Mouse (Mus musculus): Measurements from ENCODE around the gene Vezt. TPM values are rescaled to one million over a fixed set of nuclear protein-coding genes. Genes with fewer than 3 reads are reported as not detected.

Gene Vezt
- total RNA-seq, 1 experiment, result 18.8 TPM

- in situ Hi-C loops (cut with MboI; ENCODE audit: low sequenced_read_pairs in 2 of 2, unreplicated experiment in 2 of 2), result no loop called here
- TF ChIP-seq ZNF384 (IDR thresholded peaks at IDR 0.05; ENCODE audit: low read depth, low read length) (no peak), MAFK (IDR thresholded peaks at IDR 0.05; ENCODE audit: insufficient read depth, low read depth, low read length) (no peak), ZC3H11A (IDR thresholded peaks at IDR 0.05; ENCODE audit: borderline replicate concordance, low read depth, low read length) (no peak), CHD2 (IDR thresholded peaks at IDR 0.05; ENCODE audit: low read depth, low read length) (no peak), HCFC1 (IDR thresholded peaks at IDR 0.05; ENCODE audit: borderline replicate concordance, insufficient read depth, low read length) (no peak)
- Histone ChIP-seq H3K4me1 (ENCODE audit: control insufficient read depth in 2 of 2, insufficient read depth in 2 of 2, low read length in 2 of 2, poor library complexity in 1 of 2) (peaks cover 0 to 3% of the 10 kb centered on the region in 2 experiments; a peak in 1 of 4 replicates), H3K9ac (ENCODE audit: insufficient read depth, low read depth, low read length, poor library complexity, severe bottlenecking) (no peak overlapping the region), H3K4me3 (ENCODE audit: insufficient read depth in 1 of 2, low read depth in 1 of 2, low read length in 2 of 2, poor library complexity in 1 of 2, severe bottlenecking in 1 of 2) (no peak overlapping the region), H3K27ac (ENCODE audit: insufficient read depth, low read depth, low read length, poor library complexity, severe bottlenecking) (no peak overlapping the region), H3K9me3 (ENCODE audit: control insufficient read depth, insufficient read depth, low read depth, low read length) (no peaks in the 10 kb centered on the region), H3K36me3 (ENCODE audit: control insufficient read depth, insufficient read depth, low read length, poor library complexity, severe bottlenecking) (no peaks in the 10 kb centered on the region)
- DNase-seq (ENCODE audit: low read depth, low spot score), result no peak
Observed at GRCm38 (mm10) chr10:94043908-94044307, 8.3 kb upstream of the Vezt start.

- no peak for TF ChIP-seq ZNF384 (IDR thresholded peaks at IDR 0.05; ENCODE audit: low read depth, low read length)
- TF ChIP-seq ZC3H11A (IDR thresholded peaks at IDR 0.05; ENCODE audit: borderline replicate concordance, low read depth, low read length), result no peak
- no peak for TF ChIP-seq MAFK (IDR thresholded peaks at IDR 0.05; ENCODE audit: insufficient read depth, low read depth, low read length)
- TF ChIP-seq CHD2 (IDR thresholded peaks at IDR 0.05; ENCODE audit: low read depth, low read length), result no peak
- TF ChIP-seq HCFC1 (IDR thresholded peaks at IDR 0.05; ENCODE audit: borderline replicate concordance, insufficient read depth, low read length), result no peak
- Histone ChIP-seq H3K36me3 (ENCODE audit: control insufficient read depth, insufficient read depth, low read length, poor library complexity, severe bottlenecking) (no peaks in the 10 kb centered on the region), H3K9me3 (ENCODE audit: control insufficient read depth, insufficient read depth, low read depth, low read length) (no peaks in the 10 kb centered on the region), H3K9ac (ENCODE audit: insufficient read depth, low read depth, low read length, poor library complexity, severe bottlenecking) (no peak overlapping the region), H3K27ac (ENCODE audit: insufficient read depth, low read depth, low read length, poor library complexity, severe bottlenecking) (no peak overlapping the region), H3K4me3 (ENCODE audit: insufficient read depth in 1 of 2, low read depth in 1 of 2, low read length in 2 of 2, poor library complexity in 1 of 2, severe bottlenecking in 1 of 2) (no peak overlapping the region), H3K4me1 (ENCODE audit: control insufficient read depth in 2 of 2, insufficient read depth in 2 of 2, low read length in 2 of 2, poor library complexity in 1 of 2) (peaks cover 0 to 5% of the 10 kb centered on the region in 2 experiments; a peak in 2 of 4 replicates)
- in situ Hi-C loops (cut with MboI; ENCODE audit: low sequenced_read_pairs in 2 of 2, unreplicated experiment in 2 of 2), result no loop called here
- no peak for DNase-seq (ENCODE audit: low read depth, low spot score)
Observed at GRCm38 (mm10) chr10:94038366-94039260, 3.0 kb upstream of the Vezt start.

- H3K4me1 ChIP-seq (ENCODE audit: control insufficient read depth in 2 of 2, insufficient read depth in 2 of 2, low read length in 2 of 2, poor library complexity in 1 of 2), result peaks cover 0 to 5% of the 10 kb centered on the region in 2 experiments; a peak in 2 of 4 replicates
- in situ Hi-C loops (cut with MboI; ENCODE audit: low sequenced_read_pairs in 2 of 2, unreplicated experiment in 2 of 2), result no loop called here
- no peak overlapping the region for H3K27ac ChIP-seq (ENCODE audit: insufficient read depth, low read depth, low read length, poor library complexity, severe bottlenecking)
- TF ChIP-seq ZNF384 (IDR thresholded peaks at IDR 0.05; ENCODE audit: low read depth, low read length), result no peak
- no peak for TF ChIP-seq CHD2 (IDR thresholded peaks at IDR 0.05; ENCODE audit: low read depth, low read length)
- TF ChIP-seq HCFC1 (IDR thresholded peaks at IDR 0.05; ENCODE audit: borderline replicate concordance, insufficient read depth, low read length), result no peak
- TF ChIP-seq MAFK (IDR thresholded peaks at IDR 0.05; ENCODE audit: insufficient read depth, low read depth, low read length), result no peak
- no peak for TF ChIP-seq ZC3H11A (IDR thresholded peaks at IDR 0.05; ENCODE audit: borderline replicate concordance, low read depth, low read length)
- H3K4me3 ChIP-seq (ENCODE audit: insufficient read depth in 1 of 2, low read depth in 1 of 2, low read length in 2 of 2, poor library complexity in 1 of 2, severe bottlenecking in 1 of 2), result no peak overlapping the region
- H3K9me3 ChIP-seq (ENCODE audit: control insufficient read depth, insufficient read depth, low read depth, low read length), result no peaks in the 10 kb centered on the region
- H3K9ac ChIP-seq (ENCODE audit: insufficient read depth, low read depth, low read length, poor library complexity, severe bottlenecking), result no peak overlapping the region
- no peak for DNase-seq (ENCODE audit: low read depth, low spot score)
- H3K36me3 ChIP-seq (ENCODE audit: control insufficient read depth, insufficient read depth, low read length, poor library complexity, severe bottlenecking), result no peaks in the 10 kb centered on the region
Observed at GRCm38 (mm10) chr10:94037596-94037995, 2.0 kb upstream of the Vezt start.

GRCm38 (mm10) chr10:94037196-94037595 is 1.6 kb upstream of the Vezt start:
- Histone ChIP-seq H3K4me3 (ENCODE audit: insufficient read depth in 1 of 2, low read depth in 1 of 2, low read length in 2 of 2, poor library complexity in 1 of 2, severe bottlenecking in 1 of 2) (peak overlapping the region in 1 of 2 experiments; percentile 100; a peak in 1 of 4 replicates), H3K36me3 (ENCODE audit: control insufficient read depth, insufficient read depth, low read length, poor library complexity, severe bottlenecking) (no peaks in the 10 kb centered on the region), H3K27ac (ENCODE audit: insufficient read depth, low read depth, low read length, poor library complexity, severe bottlenecking) (no peak overlapping the region), H3K4me1 (ENCODE audit: control insufficient read depth in 2 of 2, insufficient read depth in 2 of 2, low read length in 2 of 2, poor library complexity in 1 of 2) (peaks cover 0 to 5% of the 10 kb centered on the region in 2 experiments; a peak in 2 of 4 replicates), H3K9ac (ENCODE audit: insufficient read depth, low read depth, low read length, poor library complexity, severe bottlenecking) (no peak overlapping the region), H3K9me3 (ENCODE audit: control insufficient read depth, insufficient read depth, low read depth, low read length) (no peaks in the 10 kb centered on the region)
- no peak for DNase-seq (ENCODE audit: low read depth, low spot score)
- in situ Hi-C loops (cut with MboI; ENCODE audit: low sequenced_read_pairs in 2 of 2, unreplicated experiment in 2 of 2), result no loop called here
- TF ChIP-seq CHD2 (IDR thresholded peaks at IDR 0.05; ENCODE audit: low read depth, low read length) (no peak), ZC3H11A (IDR thresholded peaks at IDR 0.05; ENCODE audit: borderline replicate concordance, low read depth, low read length) (no peak), ZNF384 (IDR thresholded peaks at IDR 0.05; ENCODE audit: low read depth, low read length) (no peak), MAFK (IDR thresholded peaks at IDR 0.05; ENCODE audit: insufficient read depth, low read depth, low read length) (no peak), HCFC1 (IDR thresholded peaks at IDR 0.05; ENCODE audit: borderline replicate concordance, insufficient read depth, low read length) (no peak)
